Mouse (Mus musculus) megakaryocyte, adult 5-6 weeks (primary cell): ENCODE results near the gene Abcc12. TPM values are rescaled to one million over a fixed set of nuclear protein-coding genes. Genes with fewer than 3 reads are reported as not detected.
A peak's percentile ranks its signal among the peaks of the same experiment; 100 is the strongest.

ENCODE experiments used
- ATAC-seq: 2 replicates; pipeline ENCODE4 v1.8.0; 2016; ENCODE audit warnings: mild to moderate bottlenecking, inconsistent platforms; ENCODE audit not compliant: poor library complexity, severe bottlenecking
- total RNA-seq, 2 experiments: library from RNA; stranded (forward) in 1 of 2; stranded (reverse) in 1 of 2; fragments of 153-499, 151-499 nt in 1 of 2; fragments of 221-1000, 200-1000 nt in 1 of 2; gene quantifications; 2 replicates each; pipeline versions ENCODE4 v1.2.3 to v1.2.4; 2015 to 2017

The Abcc12 gene
- total RNA-seq (2015) (not detected in 2 replicates), total RNA-seq (2017) (not detected in 2 replicates)

GRCm38 (mm10) chr8:86580458-86580857 lies at the start of gene Abcc12:
Gene Abcc12 (minus strand): TSS chr8:86580686.
- ATAC-seq, result no peak

GRCm38 (mm10) chr8:86630212-86630611 lies 49.7 kb upstream of the Abcc12 start:
- no peak for ATAC-seq

- ATAC-seq, result no peak
Measured at GRCm38 (mm10) chr8:86624915-86625314, 44.4 kb upstream of the Abcc12 start.

- ATAC-seq, result peak; percentile 97
Measured at GRCm38 (mm10) chr8:86623911-86624731, 43.6 kb upstream of the Abcc12 start, which contains the start of gene Lonp2. Gene Lonp2 (plus strand): TSS chr8:86624043.

- no peak for ATAC-seq
Measured at GRCm38 (mm10) chr8:86623551-86623910, 43.0 kb upstream of the Abcc12 start.

- peak; percentile 72 for ATAC-seq
Measured at GRCm38 (mm10) chr8:86617759-86618387, 37.4 kb upstream of the Abcc12 start.

- ATAC-seq, result no peak
Measured at GRCm38 (mm10) chr8:86615095-86615769, 34.7 kb upstream of the Abcc12 start.

- no peak for ATAC-seq
Measured at GRCm38 (mm10) chr8:86613798-86614197, 33.3 kb upstream of the Abcc12 start.

GRCm38 (mm10) chr8:86604676-86605075 lies 24.2 kb upstream of the Abcc12 start:
- no peak for ATAC-seq

GRCm38 (mm10) chr8:86603174-86603573 lies 22.7 kb upstream of the Abcc12 start:
- ATAC-seq, result no peak

- no peak for ATAC-seq
Measured at GRCm38 (mm10) chr8:86600311-86600710, 19.8 kb upstream of the Abcc12 start.

GRCm38 (mm10) chr8:86599299-86599698 lies 18.8 kb upstream of the Abcc12 start:
- ATAC-seq, result 0 out of 2 replicates have a peak, but pooled peaks have one; percentile 49

- ATAC-seq, result no peak
Measured at GRCm38 (mm10) chr8:86597681-86598080, 17.2 kb upstream of the Abcc12 start.

GRCm38 (mm10) chr8:86595671-86596070 lies 15.2 kb upstream of the Abcc12 start:
- no peak for ATAC-seq

GRCm38 (mm10) chr8:86594159-86594796 lies 13.8 kb upstream of the Abcc12 start:
- ATAC-seq, result no peak

- no peak for ATAC-seq
Measured at GRCm38 (mm10) chr8:86593099-86593498, 12.6 kb upstream of the Abcc12 start.

GRCm38 (mm10) chr8:86588338-86588737 lies 7.9 kb upstream of the Abcc12 start:
- no peak for ATAC-seq

GRCm38 (mm10) chr8:86586642-86587041 lies 6.2 kb upstream of the Abcc12 start:
- ATAC-seq, result no peak

GRCm38 (mm10) chr8:86586058-86586457 lies 5.6 kb upstream of the Abcc12 start:
- no peak for ATAC-seq

GRCm38 (mm10) chr8:86585532-86585931 lies 5.0 kb upstream of the Abcc12 start:
- peak; percentile 97 for ATAC-seq

- ATAC-seq, result peak; percentile 91
Measured at GRCm38 (mm10) chr8:86585118-86585517, 4.6 kb upstream of the Abcc12 start.
